Mouse (Mus musculus): ENCODE results near the gene Fkbpl.

DNA sequence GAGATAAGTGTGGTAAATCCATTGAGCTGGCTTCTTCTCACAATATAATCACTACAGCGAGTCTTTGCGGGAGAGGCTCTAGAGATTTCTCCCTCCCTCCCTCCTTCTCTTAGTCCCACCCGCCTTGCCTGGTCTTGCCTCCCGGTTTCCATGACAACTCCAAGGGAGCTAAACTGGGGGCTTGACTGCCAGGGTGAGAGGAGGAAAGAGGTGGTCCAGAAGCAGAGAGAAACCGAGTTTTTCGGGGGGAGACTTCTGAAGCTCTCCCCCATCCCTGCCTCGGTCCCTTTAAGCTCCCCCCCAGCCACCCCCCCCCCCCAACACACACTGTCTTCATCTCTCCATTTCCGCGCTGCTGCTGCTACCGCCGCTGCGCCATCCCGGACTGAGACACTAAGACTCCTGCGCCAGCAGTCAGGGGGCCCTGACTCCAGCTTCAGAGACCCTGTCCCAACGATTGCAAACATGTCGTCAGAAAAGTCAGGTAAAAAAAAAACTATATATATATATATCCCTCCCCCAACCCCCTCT lies 15.3 kb upstream of the Fkbpl start, which contains the start of gene Prrt1:
- no peak for TF ChIP-seq CTCF (IDR thresholded peaks at IDR 0.05; ENCODE audit: low read depth, low read length)
- TF ChIP-seq GATA1 (IDR thresholded peaks at IDR 0.05; ENCODE audit: borderline replicate concordance, low read length) = no peak
- no peak for TF ChIP-seq TAL1 (conservative IDR thresholded peaks at IDR 0.05; ENCODE audit: low read depth, low read length)
- TF ChIP-seq POLR2AphosphoS5 (IDR thresholded peaks at IDR 0.05; ENCODE audit: insufficient replicate concordance, low read depth, low read length) = no peak
